Mouse (Mus musculus) retina, postnatal 1 day (tissue): ENCODE data around the gene Slfn8.
"Not testable (repeated sequence)": the region's sequence is repeated elsewhere in the genome, so short reads cannot be mapped to it uniquely, and the experiment has no call there.

Source experiments
- DNase-seq: peaks from one replicate; pipeline ENCODE4 v3.0.0-alpha.2; 2012

The Slfn8 gene

GRCm38 (mm10) chr11:83020621-83021020 is at the start of gene Slfn8:
TSS of gene Slfn8 (minus strand) at chr11:83020810.
- DNase-seq = no peak

GRCm38 (mm10) chr11:83067982-83068694 is 47.5 kb upstream of the Slfn8 start:
- no peak for DNase-seq

DNA sequence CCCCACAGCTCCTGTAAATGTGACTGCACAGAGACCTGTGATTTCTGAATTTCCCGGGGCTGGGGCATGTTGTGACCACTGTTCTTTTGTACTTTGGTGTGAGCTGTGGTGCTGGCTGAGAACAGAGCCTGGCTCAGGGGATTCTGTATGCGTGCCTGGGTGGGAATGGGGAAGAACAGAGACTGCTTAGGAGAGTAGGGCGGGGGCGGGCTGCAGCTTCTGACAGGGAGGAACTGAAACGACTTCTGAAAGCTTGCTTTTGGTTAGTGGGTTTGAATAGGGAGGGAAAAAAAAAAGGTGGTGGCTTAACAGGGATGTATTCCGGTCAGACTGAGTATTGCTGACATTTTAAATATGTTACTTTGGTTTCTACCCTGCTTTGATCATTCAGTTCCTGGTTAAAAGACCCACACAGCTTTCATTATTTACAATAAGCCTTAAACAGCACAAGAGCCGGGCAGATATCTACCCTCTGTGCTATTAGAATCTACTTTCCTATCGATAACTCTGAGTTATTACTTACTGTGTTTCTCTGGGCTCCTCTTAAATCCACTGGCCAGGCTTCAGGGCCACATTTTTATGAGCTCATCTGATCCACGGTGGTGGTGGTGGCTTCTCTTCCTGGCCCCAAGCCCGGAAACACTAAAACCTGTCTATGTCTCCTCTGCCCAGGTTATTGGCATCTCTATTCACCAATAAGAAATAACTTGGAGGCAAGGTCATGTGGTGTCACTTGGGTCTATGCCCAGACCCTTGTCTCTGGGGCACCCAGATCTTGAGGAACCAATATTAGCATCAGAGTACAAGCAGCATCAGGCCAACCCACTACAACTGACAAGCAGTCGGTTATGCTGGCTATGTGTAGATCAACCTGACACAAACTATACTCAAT is 46.3 kb upstream of the Slfn8 start:
- DNase-seq = no peak

DNA sequence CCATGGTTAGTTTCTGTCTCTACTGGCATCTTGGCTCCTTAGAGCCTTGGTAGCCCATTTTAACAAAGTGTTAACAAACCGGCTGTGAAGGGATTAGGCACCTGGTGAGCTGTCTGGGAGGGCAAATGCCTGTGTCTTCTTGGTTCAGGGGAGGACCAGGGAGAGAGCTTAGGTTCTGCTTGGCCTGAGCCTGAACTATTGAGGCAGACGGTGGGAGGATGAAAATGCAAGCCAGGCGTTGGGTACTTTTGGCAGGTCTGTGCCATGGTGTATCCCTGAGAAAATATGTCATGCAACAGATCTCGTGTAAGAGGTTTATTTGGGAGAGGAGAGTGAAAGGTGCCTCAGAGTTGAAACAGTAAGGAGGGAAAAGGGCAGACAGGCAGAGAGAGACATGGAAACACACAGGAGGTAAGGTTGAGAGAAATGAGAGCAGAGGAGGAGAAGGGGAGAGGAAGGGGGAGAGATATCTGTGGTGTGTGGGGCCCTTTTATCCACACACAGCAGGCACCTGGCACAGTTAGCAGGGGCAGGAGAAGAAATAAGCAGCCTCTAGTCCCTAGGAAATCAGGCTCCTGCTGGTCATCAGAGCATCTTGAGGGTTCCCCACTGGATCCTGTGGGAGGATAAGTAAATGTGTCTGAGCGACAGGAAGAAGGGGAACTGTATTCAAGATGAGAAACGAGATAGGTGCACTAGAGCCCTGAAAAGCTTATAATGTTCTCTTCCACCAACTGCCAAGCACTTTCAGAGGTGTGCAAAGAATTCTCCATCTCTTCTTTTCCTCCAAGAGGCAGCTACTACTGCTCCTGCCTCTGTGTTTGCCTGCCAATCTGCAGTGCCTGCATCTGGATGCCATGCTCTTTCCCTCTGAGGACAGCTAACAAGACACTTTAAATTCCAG is 45.1 kb upstream of the Slfn8 start:
- peak; percentile 3 for DNase-seq

DNA sequence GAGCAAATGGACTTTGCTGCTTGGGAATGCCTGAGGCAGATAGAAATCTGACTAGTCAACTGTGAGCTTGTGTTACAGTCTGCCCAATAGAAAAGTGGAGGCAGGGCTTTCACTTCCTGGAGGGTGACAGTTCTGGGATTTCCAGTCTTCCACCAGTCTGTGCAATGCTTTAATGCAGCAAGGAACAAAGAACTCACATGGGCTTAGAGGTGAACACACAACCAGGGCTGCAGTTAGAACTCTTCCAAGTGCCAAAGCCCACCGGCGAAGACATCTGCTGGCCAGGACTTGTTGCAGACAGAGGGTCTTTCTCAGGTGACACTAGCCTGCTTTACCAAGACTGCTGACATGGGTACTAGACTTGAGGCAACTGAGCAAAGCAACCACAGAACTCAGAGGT is 44.3 kb upstream of the Slfn8 start, which contains the start of gene Slfn2:
TSS of gene Slfn2 (plus strand) at position 167 of the 400 bp plus-strand sequence.
- peak; percentile 29 for DNase-seq

DNA sequence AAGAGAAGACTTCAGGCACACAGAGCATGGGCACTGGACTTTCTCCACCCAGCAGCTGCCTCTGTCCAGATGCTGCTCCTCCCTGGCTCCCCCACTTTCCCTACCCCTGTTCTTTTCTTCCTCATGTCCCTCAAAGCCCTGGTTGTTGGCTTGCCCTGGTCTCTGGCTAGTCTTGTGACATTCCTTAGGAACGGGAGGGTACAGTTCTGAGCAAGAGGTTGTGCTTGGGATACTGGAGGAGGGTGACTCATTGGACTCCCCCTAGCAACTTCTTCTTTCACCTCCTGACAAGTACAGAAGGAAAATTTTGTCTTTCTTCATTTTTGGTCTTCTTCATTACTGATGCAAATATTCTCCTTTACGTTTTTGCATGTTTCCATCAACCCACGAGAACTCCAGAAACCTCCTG is 43.3 kb upstream of the Slfn8 start:
- DNase-seq = no peak

GRCm38 (mm10) chr11:83063126-83063525 is 42.5 kb upstream of the Slfn8 start:
- no peak for DNase-seq

DNA sequence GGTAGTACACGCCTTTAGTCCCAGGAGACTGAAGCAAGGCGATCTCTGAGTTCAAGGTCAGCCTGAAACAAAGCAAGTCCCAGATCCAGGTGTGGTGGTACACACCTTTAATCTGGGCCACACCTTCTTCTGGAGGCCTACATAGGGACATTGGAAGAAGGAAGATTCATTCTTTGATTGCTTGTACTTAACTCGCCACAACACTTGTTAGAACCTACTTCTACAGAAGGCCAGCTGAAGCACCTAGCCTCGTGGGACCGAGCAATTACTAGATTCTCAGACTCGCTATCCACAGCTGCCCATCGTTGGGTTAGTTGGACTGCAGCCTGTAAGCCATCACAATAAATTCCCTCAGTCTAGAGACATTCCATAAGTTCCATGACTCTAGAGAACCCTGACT is 41.2 kb upstream of the Slfn8 start:
- no peak for DNase-seq

DNA sequence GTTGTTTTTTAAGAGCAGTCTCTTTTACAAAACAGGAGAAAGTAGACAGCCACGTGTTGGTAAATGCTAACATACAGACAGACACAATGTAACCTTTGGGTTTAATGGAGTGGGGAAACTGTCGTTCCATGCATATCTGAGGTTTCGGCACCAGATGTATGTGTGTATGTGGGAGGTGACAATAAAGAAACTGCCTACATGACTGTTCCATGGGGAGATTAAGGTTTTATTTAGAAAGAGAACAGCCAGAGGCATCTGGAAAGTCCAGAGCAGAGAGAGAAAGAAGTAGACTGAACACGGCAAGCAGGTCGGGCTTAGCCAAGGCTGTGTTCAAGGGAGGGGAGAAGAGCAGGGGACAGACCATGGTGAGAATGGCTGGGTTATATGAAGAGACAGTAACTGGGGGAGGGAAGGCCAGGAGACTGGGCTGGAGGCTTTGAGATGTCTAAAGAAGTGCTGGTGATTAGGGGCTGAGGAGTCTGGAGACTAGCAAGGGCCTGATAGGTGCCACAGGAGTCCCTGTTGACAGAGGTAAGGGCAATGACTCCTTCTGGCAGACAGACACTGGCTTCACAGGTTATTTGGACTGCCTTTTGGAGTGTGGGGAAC is 39.9 kb upstream of the Slfn8 start:
- no peak for DNase-seq

DNA sequence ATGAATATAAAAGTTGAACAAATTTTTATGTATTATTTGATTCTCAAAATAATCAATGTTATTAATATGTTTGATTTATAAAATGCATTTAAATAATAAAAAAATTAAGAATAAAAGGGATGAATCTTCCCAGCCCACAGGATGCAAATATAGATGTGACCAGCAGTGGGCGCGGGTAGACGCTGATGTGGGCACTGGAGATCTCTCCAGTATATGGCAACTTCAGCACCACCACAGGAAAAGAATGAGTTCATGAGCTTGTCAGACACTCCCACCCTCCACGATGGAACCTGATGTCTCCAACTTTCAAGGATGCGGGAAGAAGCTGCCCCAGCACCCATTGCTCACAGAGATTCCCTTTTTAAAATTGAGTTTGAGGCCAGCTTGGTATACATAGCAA is 37.3 kb upstream of the Slfn8 start:
- peak; percentile 43 for DNase-seq

GRCm38 (mm10) chr11:83045642-83046041 is 25.0 kb upstream of the Slfn8 start:
- no peak for DNase-seq

- DNase-seq = no peak
Observed at GRCm38 (mm10) chr11:83043891-83044290, 23.3 kb upstream of the Slfn8 start.

GRCm38 (mm10) chr11:83041000-83041399 is 20.4 kb upstream of the Slfn8 start:
- DNase-seq = no peak

DNA sequence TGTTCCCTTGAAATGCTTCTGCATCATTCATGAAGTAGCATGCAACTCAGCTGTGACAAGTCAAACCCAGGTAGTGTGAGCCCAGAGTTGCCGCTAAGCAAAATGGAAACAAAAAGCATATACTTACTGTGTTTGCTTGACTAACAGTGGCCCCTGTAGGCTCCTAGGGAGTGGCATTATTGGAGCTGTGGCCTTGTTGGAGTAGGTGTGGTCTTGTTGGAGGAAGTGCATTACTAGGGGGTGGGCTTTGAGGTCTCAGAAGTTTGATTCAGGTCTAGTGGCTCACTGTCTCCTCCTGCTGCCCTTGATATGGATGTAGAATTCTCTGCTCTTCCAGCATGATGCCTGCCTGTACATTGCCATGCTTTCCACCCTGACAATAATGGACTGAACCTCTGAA is 19.7 kb upstream of the Slfn8 start:
- DNase-seq = no peak

GRCm38 (mm10) chr11:83039796-83040195 is 19.2 kb upstream of the Slfn8 start:
- no peak for DNase-seq

GRCm38 (mm10) chr11:83039156-83039555 is 18.5 kb upstream of the Slfn8 start:
- DNase-seq = no peak

DNA sequence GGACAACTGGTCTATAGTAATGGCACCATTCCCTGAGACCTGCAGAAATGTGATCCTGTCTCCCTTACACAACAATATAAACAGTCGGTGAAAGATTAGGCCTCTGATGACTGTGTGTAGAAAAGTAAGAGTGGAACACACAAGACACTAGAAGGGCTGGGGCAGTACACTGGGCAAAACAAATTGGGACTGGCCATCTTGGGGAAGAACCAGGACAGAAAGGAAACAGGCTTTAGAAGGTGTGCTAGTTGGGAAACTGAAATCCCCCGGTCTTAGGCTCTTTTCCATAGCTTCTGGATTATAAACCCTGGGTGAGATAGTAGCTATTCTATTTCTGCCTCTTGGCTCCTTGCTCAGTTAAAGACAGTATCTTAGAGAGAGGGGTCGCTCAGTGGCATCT is 18.1 kb upstream of the Slfn8 start:
- DNase-seq = not testable (repeated sequence)

GRCm38 (mm10) chr11:83019561-83020519 is 770 bp downstream of the Slfn8 start:
- DNase-seq = not testable (repeated sequence)

DNA sequence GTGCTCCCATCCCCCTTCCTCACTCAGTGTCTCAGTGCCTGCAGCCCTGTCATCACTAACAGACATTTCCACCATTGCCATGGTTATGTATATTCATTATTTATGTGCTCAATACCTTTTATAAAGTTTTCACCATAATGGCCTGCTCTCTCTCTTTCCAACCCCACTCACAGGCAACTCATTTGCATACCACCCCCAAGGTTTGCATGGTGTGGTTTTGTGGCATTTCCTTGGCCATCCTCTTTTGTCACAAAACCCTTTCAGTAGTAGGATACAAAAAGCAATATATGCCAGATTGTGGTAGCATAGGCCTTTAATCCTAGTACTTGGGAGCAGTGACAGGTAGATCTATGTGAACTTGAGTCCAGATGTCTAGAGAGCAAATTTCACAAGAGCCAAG is 4.5 kb downstream of the Slfn8 start:
- no peak for DNase-seq

- DNase-seq = no peak
Observed at GRCm38 (mm10) chr11:83013356-83013755, 7.3 kb downstream of the Slfn8 start.

DNA sequence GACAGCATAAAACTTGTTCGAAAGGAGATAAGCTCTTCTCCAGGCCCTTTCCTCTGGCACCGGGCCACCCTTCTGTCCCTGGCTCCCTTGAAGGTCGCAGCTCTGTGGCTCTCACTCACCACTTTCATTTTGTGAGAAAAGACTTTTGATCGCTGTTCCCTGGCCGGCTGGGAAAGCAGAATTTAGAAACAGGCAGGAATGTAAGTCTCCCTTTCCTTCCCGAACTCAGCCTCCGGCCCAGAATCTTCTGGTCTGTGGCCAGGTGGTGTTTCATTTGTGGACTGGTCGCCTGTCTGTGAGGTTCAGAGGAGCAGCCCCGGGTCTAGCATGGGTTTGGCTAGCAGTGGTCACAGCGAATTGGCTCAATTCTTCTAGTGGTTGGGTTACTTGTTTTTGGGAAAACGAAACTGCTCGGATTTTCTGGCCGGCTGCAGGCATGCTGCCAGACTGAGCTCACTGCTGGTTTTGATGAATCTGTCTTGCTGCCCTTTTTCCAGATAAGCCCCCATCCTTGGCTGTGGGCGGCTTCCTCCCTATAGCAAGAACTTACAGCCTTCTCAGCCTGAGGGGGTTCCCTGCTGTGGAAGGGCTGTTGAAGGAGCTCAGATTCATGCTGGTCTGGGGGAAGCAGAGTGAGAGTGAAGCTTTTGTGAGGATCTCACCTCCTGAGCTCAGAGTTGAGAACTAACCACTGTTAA is 29.0 kb downstream of the Slfn8 start, which contains the start of gene Slfn9:
TSS of gene Slfn9 (minus strand) at position 362 of the 698 bp plus-strand sequence.
- peak; percentile 48 for DNase-seq
